Mouse (Mus musculus): ENCODE measurements at regions not wholly inside any gene's neighbourhood (a gene's known extent, or its start where the extent isn't known, plus 50 kb on each side); places are given as distances from the start of the nearest gene placed in this dataset.

GRCm38 (mm10) chr9:27453476-27453875, 56.9 kb downstream of the Spata19 start:
- no peak overlapping the region for H3K4me3 ChIP-seq
- intact Hi-C loops (cut with DNase I) = loop anchor here (5.0 kb wide), 1 partner anchor 239 kb away; no protein-coding TSS in a partner anchor
- no peak for DNase-seq (ENCODE audit: extremely low spot score in 1 of 2, low spot score in 2 of 2)
- no peak for TF ChIP-seq CTCF (IDR thresholded peaks at IDR 0.05)
- H3K27ac ChIP-seq = peak overlapping the region; percentile 78

- intact Hi-C loops (cut with DNase I) = loop anchor here (2.0 to 5.0 kb wide), 2 partner anchors 57 to 238 kb away; no protein-coding TSS in a partner anchor
- Histone ChIP-seq H3K27ac (peak overlapping the region; percentile 78), H3K4me3 (no peak overlapping the region)
- DNase-seq (ENCODE audit: extremely low spot score in 1 of 2, low spot score in 2 of 2) = peak; percentile 27 to 53
- TF ChIP-seq CTCF (IDR thresholded peaks at IDR 0.05) = no peak
Measured at GRCm38 (mm10) chr9:27453924-27454652, 57.5 kb downstream of the Spata19 start.

GRCm38 (mm10) chr9:27458335-27459040, 61.9 kb downstream of the Spata19 start:
- H3K27ac ChIP-seq = no peak overlapping the region
- intact Hi-C loops (cut with DNase I) = no loop called here
- DNase-seq (ENCODE audit: extremely low spot score in 1 of 2, low spot score in 2 of 2) = no peak
- H3K4me3 ChIP-seq = no peak overlapping the region
- TF ChIP-seq CTCF (IDR thresholded peaks at IDR 0.05) = no peak; the same call in 1 of the 2 replicates

GRCm38 (mm10) chr9:27461029-27461428, 64.4 kb downstream of the Spata19 start:
- Histone ChIP-seq H3K27ac (no peak overlapping the region), H3K4me3 (no peak overlapping the region)
- DNase-seq (ENCODE audit: extremely low spot score in 1 of 2, low spot score in 2 of 2) = no peak
- intact Hi-C loops (cut with DNase I) = no loop called here
- no peak for TF ChIP-seq CTCF (IDR thresholded peaks at IDR 0.05)

GRCm38 (mm10) chr9:27464006-27464405, 67.4 kb downstream of the Spata19 start:
- TF ChIP-seq CTCF (IDR thresholded peaks at IDR 0.05) = no peak
- no peak overlapping the region for H3K27ac ChIP-seq
- intact Hi-C loops (cut with DNase I) = no loop called here
- H3K4me3 ChIP-seq = no peak overlapping the region
- no peak for DNase-seq (ENCODE audit: extremely low spot score in 1 of 2, low spot score in 2 of 2)

GRCm38 (mm10) chr9:27475468-27475867, 78.9 kb downstream of the Spata19 start:
- intact Hi-C loops (cut with DNase I) = no loop called here
- no peak for DNase-seq (ENCODE audit: extremely low spot score in 1 of 2, low spot score in 2 of 2)
- no peak for TF ChIP-seq CTCF (IDR thresholded peaks at IDR 0.05)
- H3K4me3 ChIP-seq = no peak overlapping the region
- H3K27ac ChIP-seq = peak overlapping the region; percentile 47; the same call in 1 of the 2 replicates

GRCm38 (mm10) chr9:27476636-27477035, 80.0 kb downstream of the Spata19 start:
- intact Hi-C loops (cut with DNase I) = no loop called here
- no peak for TF ChIP-seq CTCF (IDR thresholded peaks at IDR 0.05)
- no peak overlapping the region for H3K4me3 ChIP-seq
- no peak for DNase-seq (ENCODE audit: extremely low spot score in 1 of 2, low spot score in 2 of 2)
- H3K27ac ChIP-seq = no peak overlapping the region

- intact Hi-C loops (cut with DNase I) = no loop called here
- H3K27ac ChIP-seq = no peak overlapping the region
- DNase-seq (ENCODE audit: extremely low spot score in 1 of 2, low spot score in 2 of 2) = no peak
Measured at GRCm38 (mm10) chr9:27477079-27477687, 80.6 kb downstream of the Spata19 start.

GRCm38 (mm10) chr9:27478346-27478745, 81.7 kb downstream of the Spata19 start:
- no peak overlapping the region for H3K4me3 ChIP-seq
- no peak for TF ChIP-seq CTCF (IDR thresholded peaks at IDR 0.05)
- DNase-seq (ENCODE audit: extremely low spot score in 1 of 2, low spot score in 2 of 2) = no peak
- intact Hi-C loops (cut with DNase I) = no loop called here
- H3K27ac ChIP-seq = no peak overlapping the region

More at GRCm38 (mm10) chr9:27477079-27477687, 80.6 kb downstream of the Spata19 start:
- no peak for TF ChIP-seq CTCF (IDR thresholded peaks at IDR 0.05)
- no peak overlapping the region for H3K4me3 ChIP-seq

GRCm38 (mm10) chr9:27501816-27502215, 105.2 kb downstream of the Spata19 start:
- no peak for DNase-seq (ENCODE audit: extremely low spot score in 1 of 2, low spot score in 2 of 2)
- H3K4me3 ChIP-seq = no peak overlapping the region
- intact Hi-C loops (cut with DNase I) = no loop called here
- TF ChIP-seq CTCF (IDR thresholded peaks at IDR 0.05) = no peak
- H3K27ac ChIP-seq = no peak overlapping the region

GRCm38 (mm10) chr9:27509157-27509556, 112.6 kb downstream of the Spata19 start:
- Histone ChIP-seq H3K4me3 (no peak overlapping the region), H3K27ac (no peak overlapping the region)
- TF ChIP-seq CTCF (IDR thresholded peaks at IDR 0.05) = no peak
- DNase-seq (ENCODE audit: extremely low spot score in 1 of 2, low spot score in 2 of 2) = no peak
- intact Hi-C loops (cut with DNase I) = no loop called here

- H3K27ac ChIP-seq = 0 out of 2 replicates have a peak overlapping the region, but pooled peaks have one; percentile 15
- no peak for TF ChIP-seq CTCF (IDR thresholded peaks at IDR 0.05)
- H3K4me3 ChIP-seq = no peak overlapping the region
- no peak for DNase-seq (ENCODE audit: extremely low spot score in 1 of 2, low spot score in 2 of 2)
- intact Hi-C loops (cut with DNase I) = loop anchor here (2.0 to 5.0 kb wide), 2 partner anchors 55 to 72 kb away; no protein-coding TSS in a partner anchor
Measured at GRCm38 (mm10) chr9:27509711-27510110, 113.1 kb downstream of the Spata19 start.

Measured in left cerebral cortex, adult 2 months (tissue).